11 mouse cellular contexts compared by ENCODE assay signal in genomic region chr9:83563808-83564549, GRCm38 (mm10). TPM values are rescaled to one million over a fixed set of nuclear protein-coding genes. Genes with fewer than 3 reads are reported as not detected.
DNase-seq lines count a peak whose midpoint lies in the region; ATAC-seq and TF ChIP-seq lines count a peak whose summit lies in the region.
"Had no signal": no experiment of that assay in that cellular context is flagged by ENCODE, and none has a peak within 500 bp of the region (broad histone marks: within the 10 kb centered on the region; RNA-seq: fewer than 3 reads in every experiment).

No protein-coding gene starts in this region.

- H3K9ac ChIP-seq in lung, embryonic 15.5 days: no peak overlapping the region
- no peak overlapping the region for H3K9ac ChIP-seq in stomach, embryonic 15.5 days

- no peaks in the 10 kb centered on the region for H3K27me3 ChIP-seq in lung, embryonic 15.5 days
- H3K27me3 ChIP-seq in stomach, embryonic 15.5 days (replicated peaks): no peaks in the 10 kb centered on the region

- 33% methylated on average over 16 of the region's 16 CpGs for WGBS in lung, embryonic 15.5 days
- 50% methylated on average over 16 of the region's 16 CpGs for WGBS in lung, adult 2 months
- 40% methylated on average over 16 of the region's 16 CpGs for WGBS in stomach, embryonic 15.5 days

- peaks cover 42% of the 10 kb centered on the region for H3K4me1 ChIP-seq in lung, embryonic 15.5 days
- no peaks in the 10 kb centered on the region for H3K4me1 ChIP-seq in lung, adult 2 months (ENCODE audit: control insufficient read depth, insufficient read depth, low read length)
- H3K4me1 ChIP-seq in stomach, embryonic 15.5 days: peaks cover 18% of the 10 kb centered on the region; the same call in 1 of the 2 replicates

- H3K9me3 ChIP-seq in lung, embryonic 15.5 days: no peaks in the 10 kb centered on the region
- no peaks in the 10 kb centered on the region for H3K9me3 ChIP-seq in stomach, embryonic 15.5 days

- H3K4me3 ChIP-seq in lung, embryonic 15.5 days: no peak overlapping the region
- H3K4me3 ChIP-seq in lung, adult 2 months (replicated peaks; ENCODE audit: extremely low read depth, low read depth, low read length): no peak overlapping the region
- no peak overlapping the region for H3K4me3 ChIP-seq in stomach, embryonic 15.5 days (replicated peaks)

- no peak for TF ChIP-seq CTCF in lung, adult 2 months (IDR thresholded peaks at IDR 0.05; ENCODE audit: insufficient read depth, low read length)

- peak; percentile 29; the same call in 1 of the 2 replicates for ATAC-seq in lung, embryonic 15.5 days (ENCODE audit: borderline replicate concordance, extremely low read depth, low FRiP score, low TSS enrichment)
- ATAC-seq in stomach, embryonic 15.5 days (ENCODE audit: insufficient read depth, low FRiP score, low read depth): peak; percentile 27; the same call in 1 of the 2 replicates

- H3K4me2 ChIP-seq in lung, embryonic 15.5 days: peak overlapping the region; percentile 20; the same call in 1 of the 2 replicates
- 0 out of 2 replicates have a peak overlapping the region, but pooled peaks have one; percentile 8 for H3K4me2 ChIP-seq in stomach, embryonic 15.5 days

- TF ChIP-seq POLR2A in lung, adult 2 months (IDR thresholded peaks at IDR 0.05; ENCODE audit: borderline replicate concordance, extremely low read depth, low read depth, low read length): no peak

- peak overlapping the region; percentile 38 for H3K27ac ChIP-seq in lung, embryonic 15.5 days
- H3K27ac ChIP-seq in stomach, embryonic 15.5 days: peak overlapping the region; percentile 72; the same call in 1 of the 2 replicates

- DNase-seq in lung, adult 2 months: no peak
- peak; percentile 26 for DNase-seq in brain, adult 2 months (ENCODE audit: low read depth, low spot score)
- peak; percentile 72 for DNase-seq in induced T-regulatory cell, adult 2 months (ENCODE audit: low read depth)
- no peak for DNase-seq in testis, postnatal 14 days (ENCODE audit: low spot score)
- no peak for DNase-seq in gastrocnemius, adult 8-10 months (ENCODE audit: low spot score in 2 of 2)
- DNase-seq: cerebellum, adult 18-20 months; kidney, adult 11 months; left cerebral cortex, postnatal 4 days; right cerebral cortex, postnatal 4 days had no signal

- no peaks in the 10 kb centered on the region for H3K36me3 ChIP-seq in lung, embryonic 15.5 days
- no peaks in the 10 kb centered on the region for H3K36me3 ChIP-seq in stomach, embryonic 15.5 days

RNA-seq across cellular contexts. Expression of gene Sh3bgrl2, which starts 15.9 kb away (rescaled TPM):
- 41.3 and 47.2 TPM in 2 replicates for polyA plus RNA-seq in lung, embryonic 15.5 days (2015; fragmentation: Nextera tagmentation; extraction: Ambion mirVana)
- 4.5 and 7.3 TPM in 2 replicates for polyA plus RNA-seq in lung, adult 2 months (2012; rRNA removed)
- polyA plus RNA-seq in stomach, embryonic 15.5 days (2015; fragmentation: Nextera tagmentation; extraction: Ambion mirVana): 27.4 and 28.6 TPM in 2 replicates
- total RNA-seq in gastrocnemius, adult 8-10 months (2022): 1 to 10 TPM in 2 of 4 experiments, under 1 TPM in 2; 0.24 to 1.5 (median 0.94) TPM

Comparison
In these comparisons a context has a peak if more than half of its experiments do, and no peak if none do; other contexts are left out.
1. DNase-seq: peak in brain, adult 2 months (single experiment) and induced T-regulatory cell, adult 2 months (single experiment); none in lung, adult 2 months (single experiment), testis, postnatal 14 days (single experiment) and gastrocnemius, adult 8-10 months (0 of 2).